Mouse (Mus musculus) thymus, postnatal 10 days (tissue): Measurements from ENCODE around the gene Ppp1r9a.

Experiments used
- DNase-seq, 2 experiments: peaks; one replicate each; pipeline ENCODE4 v3.0.0; 2021; ENCODE audit warnings: low spot score in 2 of 2

The Ppp1r9a gene

DNA sequence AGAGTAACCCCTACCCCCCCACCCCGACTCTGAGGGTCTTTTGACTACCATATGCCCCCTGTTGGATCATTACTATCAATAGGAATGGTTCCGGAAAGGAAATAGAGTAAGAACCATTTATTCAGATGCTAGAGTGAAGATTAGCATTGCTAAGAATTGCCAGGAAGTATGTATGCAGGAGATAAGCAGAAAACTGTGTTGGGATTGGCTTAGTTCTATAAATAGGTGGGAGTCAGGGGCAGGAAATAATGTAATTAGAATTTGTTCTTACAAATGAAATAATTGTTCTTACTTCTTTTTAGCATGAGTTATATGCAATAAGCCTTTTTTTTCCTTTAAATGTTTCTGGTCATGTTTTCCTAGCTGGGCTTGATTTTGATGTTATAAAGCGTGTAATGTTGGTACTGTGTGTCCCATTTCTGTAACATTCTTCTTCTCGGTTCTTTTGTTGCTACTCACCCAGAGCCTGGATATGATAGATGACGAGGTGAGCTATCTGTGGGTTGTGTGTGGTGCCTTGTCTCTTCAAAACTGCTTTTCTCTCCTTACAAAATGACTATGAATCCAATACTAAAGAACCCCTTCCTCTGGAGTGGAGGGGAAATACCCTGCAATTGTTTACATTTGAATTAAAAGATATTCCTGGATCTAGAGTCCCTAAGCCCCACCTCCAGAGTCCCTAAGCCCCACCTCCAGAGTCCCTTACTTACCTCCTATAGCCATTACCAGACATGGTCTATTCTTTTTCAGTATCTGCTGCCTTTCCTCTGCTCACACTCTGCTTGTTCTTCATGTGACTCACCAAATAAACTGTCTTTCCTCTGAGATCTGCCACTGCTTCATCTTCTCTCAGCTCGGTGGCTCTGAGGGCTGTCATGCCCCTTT lies 254.1 kb downstream of the Ppp1r9a start:
- DNase-seq, result no peak

DNA sequence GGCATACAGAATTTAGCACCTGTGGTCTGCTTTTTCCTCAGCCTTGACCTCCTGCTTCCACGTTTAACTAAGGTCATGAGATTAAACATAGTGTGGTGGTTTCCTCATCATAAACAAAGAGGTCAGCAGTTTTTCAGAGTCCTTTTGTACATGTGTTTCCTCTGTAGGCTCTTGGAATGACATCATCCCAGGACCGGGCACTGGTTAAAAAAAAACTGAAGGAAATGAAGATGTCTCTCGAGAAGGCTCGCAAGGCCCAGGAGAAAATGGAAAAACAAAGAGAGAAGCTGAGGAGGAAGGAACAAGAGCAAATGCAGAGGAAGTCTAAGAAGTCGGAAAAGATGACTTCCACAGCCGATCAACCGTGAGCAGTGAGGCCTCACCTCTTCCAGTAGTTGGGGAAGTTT lies 256.7 kb downstream of the Ppp1r9a start:
- DNase-seq, result no peak

DNA sequence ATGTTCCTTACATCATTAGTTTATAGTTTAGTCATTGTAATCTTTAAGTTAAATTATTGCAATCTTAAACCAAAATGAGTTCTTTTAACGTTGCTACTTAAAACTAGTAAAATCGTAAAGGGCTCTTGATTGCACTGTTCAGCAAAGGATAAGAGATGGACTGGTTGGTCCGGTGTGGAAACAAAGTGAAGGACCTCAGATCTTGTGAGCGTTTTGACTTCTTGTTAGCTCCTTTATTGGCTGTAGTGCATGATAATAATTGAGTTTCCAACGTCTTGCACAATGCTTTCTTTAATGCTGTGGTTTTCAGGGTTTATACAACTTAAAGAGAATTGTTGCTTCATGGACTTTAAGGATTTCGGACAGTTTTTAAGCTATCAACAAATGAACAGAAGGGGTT lies 259.3 kb downstream of the Ppp1r9a start:
- no peak for DNase-seq

DNA sequence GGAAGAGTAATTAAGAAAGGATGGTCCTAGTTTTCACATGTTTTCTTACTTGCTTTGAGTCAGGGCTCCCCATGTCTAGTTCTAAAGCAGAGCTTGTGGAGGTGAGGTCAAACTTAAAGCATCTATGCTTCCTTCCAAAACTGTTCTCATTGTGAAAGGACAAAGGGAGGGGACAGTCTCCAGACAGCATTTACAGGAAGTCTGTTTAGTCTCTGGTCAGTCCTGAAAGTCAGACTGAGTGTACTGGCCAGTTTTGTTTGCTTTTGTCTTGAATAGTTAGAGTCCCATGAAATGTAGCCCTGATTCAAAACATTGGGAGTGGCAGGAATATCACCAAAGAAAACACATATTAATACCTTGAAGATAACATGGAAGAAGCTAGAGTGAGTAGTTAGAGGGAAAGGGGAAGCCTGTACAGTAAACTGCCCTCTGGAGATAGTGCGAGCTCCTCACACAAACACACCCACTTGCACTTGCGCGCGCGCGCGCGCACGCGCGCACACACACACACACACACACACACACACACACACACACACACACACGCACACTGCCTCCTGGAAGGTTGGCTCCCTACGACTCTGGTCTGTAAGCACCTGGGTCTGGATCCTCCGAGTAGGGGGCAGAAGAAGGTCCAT lies 260.9 kb downstream of the Ppp1r9a start:
- DNase-seq, result no peak

GRCm38 (mm10) chr6:5164855-5165254 lies 262.1 kb downstream of the Ppp1r9a start:
- DNase-seq, result no peak

DNA sequence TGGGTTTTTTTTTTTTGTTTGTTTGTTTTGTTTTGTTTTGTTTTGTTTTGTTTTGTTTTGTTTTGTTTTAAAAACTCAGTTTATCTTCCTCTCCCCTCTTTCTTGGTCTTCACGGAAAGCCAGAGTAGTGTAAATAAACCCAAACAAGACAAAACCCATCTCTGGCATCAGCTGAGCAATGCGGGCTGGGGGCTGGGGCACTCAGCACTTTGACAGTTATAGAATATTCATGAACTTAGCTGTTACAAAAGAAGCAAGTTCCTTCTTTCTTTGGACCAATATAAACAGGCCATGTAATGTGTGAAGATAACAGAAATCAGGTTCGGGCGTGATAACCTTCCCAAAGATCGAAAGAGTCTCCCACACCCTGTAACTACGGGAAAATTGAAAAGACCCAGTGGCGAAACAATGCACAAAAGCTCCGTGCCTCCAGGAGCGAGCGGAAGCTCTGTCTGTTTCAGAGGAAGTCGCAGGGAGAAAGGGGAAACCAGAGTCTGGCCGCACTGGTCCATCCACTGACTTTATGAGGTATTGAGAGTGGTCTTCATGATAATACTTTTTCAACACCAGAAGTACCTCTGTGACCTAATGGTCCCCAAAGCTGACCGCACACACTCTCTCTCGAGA lies 264.4 kb downstream of the Ppp1r9a start:
- no peak for DNase-seq

GRCm38 (mm10) chr6:5168158-5168557 lies 265.4 kb downstream of the Ppp1r9a start:
- no peak for DNase-seq

GRCm38 (mm10) chr6:5171418-5171817 lies 268.7 kb downstream of the Ppp1r9a start:
- no peak for DNase-seq

GRCm38 (mm10) chr6:5172571-5172970 lies 269.9 kb downstream of the Ppp1r9a start:
- DNase-seq, result no peak

DNA sequence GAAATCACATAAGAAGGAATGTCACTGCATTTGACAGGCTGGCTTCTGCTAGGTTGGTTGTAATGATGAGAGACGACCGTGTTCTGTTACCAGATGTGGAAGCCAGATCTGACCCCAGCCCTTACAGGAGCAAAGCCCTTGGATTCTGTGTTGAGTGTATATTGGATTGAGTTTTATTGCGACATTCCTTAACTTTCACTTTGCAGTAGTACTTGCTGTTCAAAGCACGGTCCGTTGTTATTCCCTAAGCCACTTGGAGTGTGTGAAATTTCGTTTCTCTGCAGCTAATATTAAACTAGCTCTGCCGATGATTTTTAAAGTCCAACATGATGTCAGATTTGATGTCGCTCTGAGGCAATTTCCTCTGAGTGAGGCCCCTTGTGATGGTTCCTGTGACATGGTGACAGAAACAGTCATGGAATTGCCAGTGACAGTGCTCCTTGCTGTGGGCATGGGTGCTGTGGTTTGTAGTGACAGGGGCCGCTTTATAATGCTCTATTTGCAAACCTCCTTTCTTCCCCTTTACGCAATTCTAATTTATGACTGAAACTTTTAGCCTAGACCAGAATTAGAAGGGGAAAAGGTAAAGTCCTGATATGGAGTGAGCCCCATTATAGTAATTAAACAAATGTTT lies 271.6 kb downstream of the Ppp1r9a start:
- DNase-seq, result no peak

DNA sequence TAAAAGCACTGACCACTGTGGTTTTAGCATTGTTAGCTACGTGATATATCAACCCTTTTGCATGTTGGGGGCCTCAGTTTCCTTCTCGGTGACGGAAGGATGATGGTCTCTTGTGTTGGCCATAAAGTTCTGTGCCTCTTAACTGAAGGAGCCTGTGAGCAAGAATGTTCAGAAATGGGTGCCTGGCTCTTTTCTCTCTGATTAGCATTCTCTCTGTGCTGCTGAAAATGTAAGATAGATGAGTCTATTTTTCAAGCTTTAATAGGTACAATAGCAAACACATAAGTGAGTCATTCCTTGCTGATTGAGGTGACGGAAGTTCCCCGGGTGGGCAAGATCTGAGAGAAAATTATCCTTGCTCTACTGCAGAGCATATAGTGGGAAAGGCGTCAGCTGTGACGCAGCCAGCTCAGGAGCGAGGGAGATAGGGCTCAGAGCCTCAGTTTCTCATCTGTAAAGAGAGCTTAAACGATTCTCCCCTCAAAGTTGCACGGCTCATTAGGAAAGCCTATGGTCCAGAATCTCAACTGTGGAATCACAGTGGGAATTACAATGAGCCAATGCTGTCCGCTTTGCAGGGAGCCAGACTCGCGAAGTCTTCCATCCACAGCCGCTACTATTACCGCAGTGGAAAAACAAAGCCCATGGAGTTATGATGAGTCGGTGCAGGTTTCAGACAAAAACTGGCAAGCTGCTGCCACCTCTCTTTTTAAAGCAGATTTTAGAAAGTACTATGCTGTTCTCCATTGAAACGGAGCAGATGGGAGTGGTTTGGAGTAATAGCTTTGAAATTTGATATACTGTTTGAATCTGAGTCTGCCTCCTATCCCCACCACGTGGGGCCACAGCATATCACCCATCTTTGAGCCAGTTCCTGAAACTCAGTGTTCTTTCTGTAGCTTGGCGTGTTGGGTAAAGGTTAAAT lies 275.5 kb downstream of the Ppp1r9a start:
- DNase-seq, result no peak

DNA sequence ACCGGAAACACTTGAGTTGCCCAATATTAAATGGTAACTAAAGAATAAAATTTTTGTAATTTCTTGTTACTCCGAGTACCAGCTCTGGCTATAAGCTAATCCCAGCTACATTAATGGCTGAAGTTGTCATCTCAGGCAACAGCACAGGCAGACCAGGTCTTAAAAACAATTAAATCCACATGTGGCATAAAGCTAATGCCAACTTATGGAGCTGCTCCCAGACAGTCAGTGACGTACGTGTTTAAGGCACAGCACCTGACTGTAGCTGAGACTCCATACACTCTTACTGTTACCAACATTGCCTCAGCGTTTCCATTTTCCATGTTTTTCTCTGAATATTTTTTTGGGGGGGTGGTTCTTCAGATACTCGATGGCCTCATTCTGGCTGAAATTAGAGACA lies 276.5 kb downstream of the Ppp1r9a start:
- no peak for DNase-seq

DNA sequence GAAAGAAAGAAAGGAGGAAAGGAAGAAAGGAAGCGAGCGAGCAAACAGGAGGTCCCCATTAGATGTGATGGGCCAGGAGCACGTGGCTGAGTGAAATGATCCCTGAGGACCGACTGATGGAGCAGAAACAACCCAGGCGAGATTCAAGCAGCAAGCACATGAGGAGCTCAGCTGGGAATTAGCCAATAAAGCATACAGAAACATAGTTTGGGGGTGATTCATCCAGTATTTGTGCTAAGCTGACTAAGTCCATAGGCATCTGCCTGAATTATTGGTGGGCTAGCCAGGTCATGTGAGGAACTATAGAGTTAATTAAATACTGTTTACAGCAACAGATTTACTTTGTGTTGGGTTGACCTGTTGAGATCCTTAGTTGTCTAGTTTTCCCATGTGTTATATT lies 277.9 kb downstream of the Ppp1r9a start:
- DNase-seq, result no peak

- DNase-seq, result no peak
Measured at GRCm38 (mm10) chr6:5186229-5186950, 283.7 kb downstream of the Ppp1r9a start.

DNA sequence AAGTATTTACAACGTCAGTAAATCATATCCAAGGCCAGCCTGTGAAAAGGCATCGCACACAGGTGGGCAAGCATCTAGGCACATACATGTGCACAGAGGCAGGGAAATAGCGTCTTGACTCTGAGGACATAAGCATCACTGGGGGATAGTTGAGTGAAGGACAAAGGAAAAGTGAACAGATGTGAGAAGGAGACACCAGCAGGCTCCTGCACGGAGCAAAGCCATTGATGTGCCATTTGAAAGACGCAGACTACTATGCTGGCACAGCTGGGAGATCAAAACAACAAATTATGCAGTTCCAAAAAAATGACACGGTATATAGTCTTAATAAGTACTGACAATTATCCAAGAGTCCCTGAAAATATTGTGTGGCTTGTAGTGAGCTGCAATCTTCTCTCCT lies 284.9 kb downstream of the Ppp1r9a start:
- DNase-seq, result no peak

GRCm38 (mm10) chr6:5188036-5188435 lies 285.3 kb downstream of the Ppp1r9a start:
- no peak for DNase-seq

GRCm38 (mm10) chr6:5188938-5189337 lies 286.2 kb downstream of the Ppp1r9a start:
- no peak for DNase-seq

- no peak for DNase-seq
Measured at GRCm38 (mm10) chr6:5189507-5189906, 286.8 kb downstream of the Ppp1r9a start.

- no peak for DNase-seq
Measured at GRCm38 (mm10) chr6:5190761-5191160, 288.0 kb downstream of the Ppp1r9a start.

GRCm38 (mm10) chr6:5193693-5194092 lies 291.0 kb downstream of the Ppp1r9a start, which contains the start of gene Pon1:
Pon1 (minus strand) TSS chr6:5193946.
- no peak for DNase-seq
